Mouse (Mus musculus): ENCODE data around the gene Ltbp3. TPM values are rescaled to one million over a fixed set of nuclear protein-coding genes. Genes with fewer than 3 reads are reported as not detected.
A peak's percentile ranks its signal among the peaks of the same experiment; 100 is the strongest.
"Not testable (repeated sequence)": the region's sequence is repeated elsewhere in the genome, so short reads cannot be mapped to it uniquely, and the experiment has no call there.

Gene Ltbp3
- polyA plus RNA-seq, 1 experiment from 2014 or later, result 48.9 TPM

- Histone ChIP-seq H3K27ac (peak overlapping the region; percentile 16; the same call in 1 of the 2 replicates), H3K4me1 (peaks cover 11% of the 10 kb centered on the region; the same call in 1 of the 2 replicates), H3K36me3 (no peaks in the 10 kb centered on the region), H3K9me3 (no peaks in the 10 kb centered on the region), H3K4me3 (no peak overlapping the region), H3K27me3 (no peaks in the 10 kb centered on the region), H3K4me2 (replicated peaks) (no peak overlapping the region), H3K9ac (0 out of 2 replicates have a peak overlapping the region, but pooled peaks have one; percentile 14)
- no peak for ATAC-seq (ENCODE audit: low FRiP score, low read depth)
- WGBS, result 86% methylated on average over 7 of the region's 7 CpGs
These were observed 47.2 kb downstream of the Ltbp3 start for GRCm38 (mm10) chr19:5787920-5788319.

GRCm38 (mm10) chr19:5788620-5789019, 47.9 kb downstream of the Ltbp3 start:
- no peaks in the 10 kb centered on the region for H3K9me3 ChIP-seq
- H3K27me3 ChIP-seq, result no peaks in the 10 kb centered on the region
- H3K9ac ChIP-seq, result no peak overlapping the region
- H3K4me3 ChIP-seq, result no peak overlapping the region
- H3K4me1 ChIP-seq, result peaks cover 11% of the 10 kb centered on the region; the same call in 1 of the 2 replicates
- H3K4me2 ChIP-seq (replicated peaks), result no peak overlapping the region
- no peaks in the 10 kb centered on the region for H3K36me3 ChIP-seq
- H3K27ac ChIP-seq, result no peak overlapping the region
- no peak for ATAC-seq (ENCODE audit: low FRiP score, low read depth)
- WGBS, result 86% methylated on average over 7 of the region's 7 CpGs

- no peaks in the 10 kb centered on the region for H3K36me3 ChIP-seq
- H3K9me3 ChIP-seq, result no peaks in the 10 kb centered on the region
- H3K4me2 ChIP-seq (replicated peaks), result no peak overlapping the region
- H3K4me3 ChIP-seq, result no peak overlapping the region
- WGBS, result 51% methylated on average over 5 of the region's 5 CpGs
- H3K4me1 ChIP-seq, result peaks cover 15% of the 10 kb centered on the region; the same call in 1 of the 2 replicates
- H3K9ac ChIP-seq, result no peak overlapping the region
- no peaks in the 10 kb centered on the region for H3K27me3 ChIP-seq
- ATAC-seq (ENCODE audit: low FRiP score, low read depth), result no peak
- H3K27ac ChIP-seq, result no peak overlapping the region
These were observed 48.4 kb downstream of the Ltbp3 start for GRCm38 (mm10) chr19:5789066-5789465.

- Histone ChIP-seq H3K36me3 (peaks cover 18% of the 10 kb centered on the region), H3K4me3 (no peak overlapping the region), H3K4me1 (peaks cover 35% of the 10 kb centered on the region), H3K27me3 (no peaks in the 10 kb centered on the region), H3K9me3 (no peaks in the 10 kb centered on the region), H3K9ac (no peak overlapping the region), H3K27ac (no peak overlapping the region), H3K4me2 (replicated peaks) (no peak overlapping the region)
- WGBS, result 74% methylated on average over 4 of the region's 4 CpGs
- no peak for ATAC-seq (ENCODE audit: low FRiP score, low read depth)
These were observed 50.6 kb downstream of the Ltbp3 start for GRCm38 (mm10) chr19:5791329-5791728.

GRCm38 (mm10) chr19:5793116-5793515, 52.4 kb downstream of the Ltbp3 start:
- Histone ChIP-seq H3K4me3 (no peak overlapping the region), H3K36me3 (peaks cover 36% of the 10 kb centered on the region), H3K4me1 (peaks cover 39% of the 10 kb centered on the region), H3K9ac (no peak overlapping the region), H3K27ac (no peak overlapping the region), H3K27me3 (no peaks in the 10 kb centered on the region), H3K9me3 (no peaks in the 10 kb centered on the region), H3K4me2 (replicated peaks) (no peak overlapping the region)
- ATAC-seq (ENCODE audit: low FRiP score, low read depth), result peak; percentile 62
- 6% methylated on average over 2 of the region's 2 CpGs for WGBS

- H3K9me3 ChIP-seq; H3K27me3 ChIP-seq; H3K4me2 ChIP-seq (replicated peaks): not testable (repeated sequence)
- H3K27ac ChIP-seq, result peak overlapping the region; percentile 79
- peaks cover 39% of the 10 kb centered on the region for H3K4me1 ChIP-seq
- 0 out of 2 replicates have a peak overlapping the region, but pooled peaks have one; percentile 14 for H3K4me3 ChIP-seq
- ATAC-seq (ENCODE audit: low FRiP score, low read depth), result peak; percentile 43
- 31% methylated on average over 7 of the region's 7 CpGs for WGBS
- peak overlapping the region; percentile 50; the same call in 1 of the 2 replicates for H3K9ac ChIP-seq
- peaks cover 44% of the 10 kb centered on the region for H3K36me3 ChIP-seq
These were observed 53.4 kb downstream of the Ltbp3 start for GRCm38 (mm10) chr19:5793917-5794770.

- H3K36me3 ChIP-seq, result peaks cover 44% of the 10 kb centered on the region
- H3K27ac ChIP-seq, result peak overlapping the region; percentile 61
- peak; percentile 33; the same call in 1 of the 2 replicates for ATAC-seq (ENCODE audit: low FRiP score, low read depth)
These were observed 54.3 kb downstream of the Ltbp3 start for GRCm38 (mm10) chr19:5794771-5795576.

GRCm38 (mm10) chr19:5795668-5796572, 55.2 kb downstream of the Ltbp3 start:
- no peaks in the 10 kb centered on the region for H3K9me3 ChIP-seq
- peaks cover 39% of the 10 kb centered on the region for H3K4me1 ChIP-seq
- ATAC-seq (ENCODE audit: low FRiP score, low read depth), result no peak
- WGBS, result 67% methylated on average over 11 of the region's 11 CpGs
- no peaks in the 10 kb centered on the region for H3K27me3 ChIP-seq
- peak overlapping the region; percentile 100 for H3K9ac ChIP-seq
- peak overlapping the region; percentile 61 for H3K27ac ChIP-seq
- H3K4me3 ChIP-seq, result peak overlapping the region; percentile 99
- H3K36me3 ChIP-seq, result peaks cover 44% of the 10 kb centered on the region
- peak overlapping the region; percentile 95 for H3K4me2 ChIP-seq (replicated peaks)

More at GRCm38 (mm10) chr19:5794771-5795576, 54.3 kb downstream of the Ltbp3 start:
- Histone ChIP-seq H3K27me3 (no peaks in the 10 kb centered on the region), H3K4me3 (peak overlapping the region; percentile 14), H3K4me1 (peaks cover 39% of the 10 kb centered on the region), H3K4me2 (replicated peaks) (peak overlapping the region; percentile 95), H3K9me3 (no peaks in the 10 kb centered on the region), H3K9ac (peak overlapping the region; percentile 15)
- 36% methylated on average over 5 of the region's 5 CpGs for WGBS

- Histone ChIP-seq H3K36me3 (peaks cover 44% of the 10 kb centered on the region), H3K27ac (peak overlapping the region; percentile 22; the same call in 1 of the 2 replicates), H3K9me3 (no peaks in the 10 kb centered on the region), H3K4me2 (replicated peaks) (peak overlapping the region; percentile 95), H3K4me1 (peaks cover 39% of the 10 kb centered on the region), H3K27me3 (no peaks in the 10 kb centered on the region), H3K4me3 (peak overlapping the region; percentile 99), H3K9ac (peak overlapping the region; percentile 100)
- WGBS, result 58% methylated on average over 7 of the region's 7 CpGs
- ATAC-seq (ENCODE audit: low FRiP score, low read depth), result no peak
These were observed 55.9 kb downstream of the Ltbp3 start for GRCm38 (mm10) chr19:5796573-5797111.

- Histone ChIP-seq H3K36me3 (peaks cover 44% of the 10 kb centered on the region), H3K4me2 (replicated peaks) (peak overlapping the region; percentile 95), H3K4me3 (peak overlapping the region; percentile 99), H3K27ac (peak overlapping the region; percentile 58), H3K27me3 (no peaks in the 10 kb centered on the region), H3K4me1 (peaks cover 39% of the 10 kb centered on the region), H3K9me3 (no peaks in the 10 kb centered on the region), H3K9ac (peak overlapping the region; percentile 100)
- 19% methylated on average over 7 of the region's 7 CpGs for WGBS
- no peak for ATAC-seq (ENCODE audit: low FRiP score, low read depth)
These were observed 56.8 kb downstream of the Ltbp3 start for GRCm38 (mm10) chr19:5797381-5798111.
